Mouse (Mus musculus) CD8-positive naive resting alpha-beta T cell, adult 2 months (primary cell): Measurements from ENCODE around the gene Asb10.
"Not testable (repeated sequence)": the region's sequence is repeated elsewhere in the genome, so short reads cannot be mapped to it uniquely, and the experiment has no call there.

Experiments
- DNase-seq, 2 experiments: peaks; one replicate each; pipeline ENCODE4 v3.0.0; 2022; ENCODE audit warnings: low read depth in 2 of 2, low spot score in 2 of 2

Gene Asb10

GRCm38 (mm10) chr5:24540387-24541143, at the start of gene Asb10:
Gene Asb10 (minus strand): TSS chr5:24540978.
- no peak for DNase-seq

- no peak for DNase-seq
Measured at GRCm38 (mm10) chr5:24589511-24590500, 49.0 kb upstream of the Asb10 start.

GRCm38 (mm10) chr5:24587200-24587577, 46.4 kb upstream of the Asb10 start:
- DNase-seq = no peak

- DNase-seq = peak; percentile 71 to 81
Measured at GRCm38 (mm10) chr5:24586547-24587199, 45.9 kb upstream of the Asb10 start, which contains the start of gene Chpf2. Gene Chpf2 (plus strand): TSS chr5:24586741.

- DNase-seq = no peak
Measured at GRCm38 (mm10) chr5:24586106-24586505, 45.3 kb upstream of the Asb10 start.

- DNase-seq = no peak
Measured at GRCm38 (mm10) chr5:24578109-24578963, 37.6 kb upstream of the Asb10 start.

- peak; percentile 99 for DNase-seq
Measured at GRCm38 (mm10) chr5:24577183-24577929, 36.6 kb upstream of the Asb10 start, which contains the start of gene Abcf2. Gene Abcf2 (minus strand): TSS chr5:24577467.

GRCm38 (mm10) chr5:24576801-24577182, 36.0 kb upstream of the Asb10 start:
- DNase-seq = peak in 1 of 2 experiments; percentile 20

GRCm38 (mm10) chr5:24575948-24576347, 35.2 kb upstream of the Asb10 start:
- DNase-seq = no peak

- DNase-seq = no peak
Measured at GRCm38 (mm10) chr5:24556709-24557108, 15.9 kb upstream of the Asb10 start, which contains the start of gene 4931409K22Rik. Gene 4931409K22Rik (minus strand): TSS chr5:24556809.

GRCm38 (mm10) chr5:24555335-24555734, 14.6 kb upstream of the Asb10 start:
- not testable (repeated sequence) for DNase-seq

- no peak for DNase-seq
Measured at GRCm38 (mm10) chr5:24553621-24554244, 13.0 kb upstream of the Asb10 start.

GRCm38 (mm10) chr5:24551317-24551688, 10.5 kb upstream of the Asb10 start:
- DNase-seq = no peak

GRCm38 (mm10) chr5:24550598-24551316, 10.0 kb upstream of the Asb10 start:
- DNase-seq = no peak

GRCm38 (mm10) chr5:24542643-24543042, 1.9 kb upstream of the Asb10 start:
- no peak for DNase-seq

- no peak for DNase-seq
Measured at GRCm38 (mm10) chr5:24541144-24541569, 379 bp upstream of the Asb10 start.

- DNase-seq = no peak
Measured at GRCm38 (mm10) chr5:24539571-24540296, 1.0 kb downstream of the Asb10 start.

- no peak for DNase-seq
Measured at GRCm38 (mm10) chr5:24537618-24538017, 3.2 kb downstream of the Asb10 start.
